Mouse (Mus musculus) forebrain, embryonic 10.5 days (tissue): Measurements from ENCODE around the gene Qser1. TPM values are rescaled to one million over a fixed set of nuclear protein-coding genes. Genes with fewer than 3 reads are reported as not detected.
"Not testable (repeated sequence)": the region's sequence is repeated elsewhere in the genome, so short reads cannot be mapped to it uniquely, and the experiment has no call there.

Source experiments
- DNase-seq: peaks from one replicate; pipeline ENCODE4 v3.0.0-alpha.2; 2017; ENCODE audit warnings: low spot score; ENCODE audit errors: extremely low spot score
- H3K27ac ChIP-seq: fragments of 300-500 bp; sonication (generic); 2 replicates; pipeline ENCODE4 v1.5.1; 2016; ENCODE audit warnings: mild to moderate bottlenecking
- H3K27me3 ChIP-seq: fragments of 300-500 bp; sonication (generic); 2 replicates; pipeline ENCODE4 v1.6.1; 2016; ENCODE audit warnings: mild to moderate bottlenecking; ENCODE audit not compliant: poor library complexity, severe bottlenecking
- H3K36me3 ChIP-seq: fragments of 300-500 bp; sonication (generic); replicated peaks from 2 replicates; pipeline ENCODE4 v1.6.1; 2016; ENCODE audit warnings: mild to moderate bottlenecking, moderate library complexity
- H3K4me1 ChIP-seq: fragments of 300-500 bp; sonication (generic); 2 replicates; pipeline ENCODE4 v1.6.1; 2016
- H3K4me3 ChIP-seq: fragments of 300-500 bp; sonication (generic); 2 replicates; pipeline ENCODE4 v1.5.1; 2016; ENCODE audit warnings: mild to moderate bottlenecking, moderate library complexity
- H3K9me3 ChIP-seq: fragments of 300-500 bp; sonication (generic); 2 replicates; pipeline ENCODE4 v1.6.1; 2016; ENCODE audit warnings: mild to moderate bottlenecking, moderate library complexity
- WGBS: fragments of 180-500 bp; shearing (Covaris S2); methylation state at CpG from one replicate; pipeline ENCODE4 v1.1.7; 2016; 5-methylcytosine and 5-hydroxymethylcytosine counted together
- polyA plus RNA-seq: library from polyadenylated mRNA; unstranded; fragments of >200 nt; fragmentation: Nextera tagmentation; extraction: Ambion mirVana; gene quantifications from 2 replicates; pipeline ENCODE4 v1.2.1, GENCODE M21; 2016

The Qser1 gene
- polyA plus RNA-seq, 1 experiment from 2014 or later = 11.8 TPM

DNA sequence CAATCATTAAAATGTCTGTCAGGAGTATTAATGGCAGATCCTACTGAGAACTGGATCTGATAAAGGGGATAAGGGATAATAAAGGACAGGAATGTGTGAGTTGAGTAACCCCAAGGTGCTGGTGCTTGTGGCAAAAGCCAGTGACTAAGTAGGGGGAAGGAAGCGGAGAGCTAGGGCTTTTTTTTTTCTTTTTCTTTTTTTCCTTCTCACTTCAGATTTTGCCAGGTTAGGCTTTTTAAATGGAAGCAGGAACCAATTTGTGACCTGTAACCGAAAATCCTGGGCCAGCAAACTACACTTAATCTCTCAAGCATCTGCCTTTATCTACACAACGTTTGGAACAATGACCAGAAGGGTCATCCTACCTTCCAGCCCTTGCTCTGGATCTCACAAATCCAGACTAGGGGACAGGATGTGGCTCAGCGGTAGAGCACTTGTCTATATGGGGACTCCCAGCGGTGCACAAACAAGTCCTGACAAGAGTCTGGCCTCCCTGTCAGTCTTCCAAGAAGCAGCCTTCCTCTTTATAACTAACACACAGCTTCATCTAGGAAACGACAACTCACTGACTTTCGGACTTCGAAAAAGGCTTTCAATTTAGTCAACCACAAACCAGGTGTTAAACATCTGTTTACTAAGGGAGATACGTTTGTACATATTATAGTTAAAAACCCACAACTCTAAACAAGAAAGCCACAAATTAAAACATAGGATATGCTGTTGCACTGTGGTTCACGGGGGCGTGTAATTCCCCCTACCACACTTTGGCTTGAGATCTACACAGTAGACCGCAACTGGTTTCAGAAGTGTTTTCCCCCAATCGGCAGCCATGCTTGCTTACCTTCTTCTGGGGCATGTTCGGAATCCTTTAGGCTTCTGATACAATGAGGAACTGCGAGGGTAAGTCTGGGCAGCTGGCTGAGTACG lies 31.9 kb upstream of the Qser1 start:
- 29% methylated on average over 16 of the region's 16 CpGs for WGBS
- Histone ChIP-seq H3K27me3 (peaks cover 42% of the 10 kb centered on the region), H3K36me3 (no peaks in the 10 kb centered on the region), H3K4me3 (peak overlapping the region; percentile 57), H3K27ac (no peak overlapping the region), H3K9me3 (no peaks in the 10 kb centered on the region), H3K4me1 (peaks cover 28% of the 10 kb centered on the region)
- DNase-seq = no peak

DNA sequence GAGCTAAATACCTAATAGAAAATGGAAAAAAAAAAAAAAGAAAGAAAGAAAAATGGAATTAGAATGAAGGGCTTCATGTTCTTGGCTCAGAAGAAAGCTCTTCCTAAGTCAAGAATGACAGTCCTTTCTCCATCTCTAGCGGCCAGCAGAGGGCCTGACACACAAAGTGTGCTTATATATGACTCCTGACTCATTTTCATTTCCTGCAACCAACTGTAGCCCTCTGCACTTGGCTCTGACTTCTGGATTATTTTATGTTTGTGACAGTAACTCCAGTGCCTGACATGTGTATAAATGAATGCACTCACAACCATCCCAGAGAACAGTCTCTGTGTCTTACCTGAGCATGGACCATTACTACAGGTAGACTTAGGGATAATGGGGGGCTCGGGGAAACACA lies 31.1 kb upstream of the Qser1 start:
- 61% methylated on average over 2 of the region's 2 CpGs for WGBS
- no peak for DNase-seq

DNA sequence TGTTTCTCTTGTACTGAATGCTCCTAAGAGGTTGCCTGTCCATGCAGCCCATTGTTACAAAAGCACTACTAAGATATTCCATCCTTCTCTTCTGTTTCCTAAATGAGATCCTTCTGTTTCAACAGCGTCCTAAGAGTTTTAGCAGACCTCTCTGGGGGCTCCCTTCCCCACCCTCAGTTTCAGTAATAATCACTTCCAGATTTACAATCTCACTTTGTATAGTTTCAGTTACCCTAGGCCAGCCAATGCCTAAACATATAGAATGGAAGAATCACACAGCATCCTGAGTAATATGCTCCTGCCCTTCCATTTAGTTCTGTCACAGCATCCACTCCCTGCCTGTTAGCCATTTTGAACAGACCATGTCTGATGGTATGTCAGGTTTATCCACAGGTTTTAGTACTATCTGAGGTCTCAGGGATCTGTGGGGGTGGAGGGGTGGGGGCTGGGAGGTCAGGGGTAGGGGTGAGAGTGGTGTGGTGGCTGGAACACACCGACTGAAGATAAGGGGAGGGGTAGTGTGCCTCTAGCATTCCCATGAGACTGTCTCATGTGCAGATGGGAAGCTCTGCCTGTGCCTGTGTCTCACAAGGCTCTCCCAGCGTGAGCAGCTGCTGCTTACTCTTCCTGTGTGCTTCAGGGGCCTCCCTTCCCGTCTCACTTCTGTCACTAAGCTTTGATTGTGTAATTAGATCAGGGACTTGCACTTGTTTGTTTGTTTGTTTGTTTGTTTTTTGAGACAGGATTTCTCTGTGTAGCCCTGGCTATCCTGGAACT lies 30.3 kb upstream of the Qser1 start:
- peaks cover 42% of the 10 kb centered on the region for H3K27me3 ChIP-seq
- no peak overlapping the region for H3K4me3 ChIP-seq
- no peak for DNase-seq
- H3K36me3 ChIP-seq = no peaks in the 10 kb centered on the region
- no peaks in the 10 kb centered on the region for H3K9me3 ChIP-seq
- 55% methylated on average over 4 of the region's 4 CpGs for WGBS
- 0 out of 2 replicates have a peak overlapping the region, but pooled peaks have one; percentile 44 for H3K27ac ChIP-seq
- peaks cover 28% of the 10 kb centered on the region for H3K4me1 ChIP-seq

More for the DNA sequence above, 31.1 kb upstream of the Qser1 start:
- H3K27ac ChIP-seq = no peak overlapping the region
- no peaks in the 10 kb centered on the region for H3K36me3 ChIP-seq
- H3K27me3 ChIP-seq = peaks cover 42% of the 10 kb centered on the region
- H3K9me3 ChIP-seq = no peaks in the 10 kb centered on the region
- H3K4me1 ChIP-seq = peaks cover 30% of the 10 kb centered on the region
- H3K4me3 ChIP-seq = no peak overlapping the region

DNA sequence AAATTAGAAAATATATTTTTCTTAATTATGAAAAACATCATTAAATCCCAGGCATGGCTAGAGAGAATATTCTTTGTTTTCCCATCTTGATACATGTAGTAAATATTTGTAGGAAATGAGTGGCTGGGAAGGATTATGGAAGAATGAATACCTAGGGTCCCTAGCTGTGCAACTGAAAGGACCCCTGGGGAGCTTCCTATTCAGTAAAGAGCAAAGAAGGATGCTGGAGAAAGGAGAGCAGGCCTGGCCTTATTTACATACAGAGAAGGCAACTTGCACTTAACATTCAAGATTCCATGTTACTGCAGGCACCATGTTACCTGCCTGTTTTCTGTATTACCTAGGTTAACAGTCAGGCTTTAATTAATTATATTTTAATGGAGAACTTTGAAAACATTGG lies 26.0 kb upstream of the Qser1 start:
- no peak overlapping the region for H3K27ac ChIP-seq
- H3K27me3 ChIP-seq = 0 out of 2 replicates have a peak, but pooled peaks cover under 1% of the 10 kb centered on the region
- no peak overlapping the region for H3K4me3 ChIP-seq
- no peaks in the 10 kb centered on the region for H3K36me3 ChIP-seq
- DNase-seq = no peak
- H3K9me3 ChIP-seq = no peaks in the 10 kb centered on the region
- peaks cover 10% of the 10 kb centered on the region for H3K4me1 ChIP-seq

DNA sequence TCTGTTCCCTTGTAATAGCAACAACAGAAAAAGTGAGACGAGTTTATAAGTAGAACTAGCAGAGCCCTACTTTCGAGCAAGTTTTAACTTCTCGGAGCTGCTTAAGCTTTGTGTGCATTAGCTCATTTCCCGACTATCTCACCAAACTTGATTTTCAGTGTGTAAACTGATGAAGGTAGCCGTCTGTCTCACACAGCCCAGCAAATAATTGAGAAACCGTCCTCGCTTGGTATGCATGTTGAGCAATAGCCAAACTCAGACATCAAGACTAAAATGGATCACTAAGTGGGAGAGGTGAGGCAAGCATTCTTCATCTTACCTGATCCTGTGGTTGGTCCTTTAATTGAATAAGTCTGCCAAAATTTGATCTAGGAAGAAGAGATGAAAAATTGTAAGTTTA lies 25.2 kb upstream of the Qser1 start:
- Histone ChIP-seq H3K4me3 (no peak overlapping the region), H3K27ac (no peak overlapping the region), H3K4me1 (peaks cover 5% of the 10 kb centered on the region), H3K27me3 (no peaks in the 10 kb centered on the region), H3K36me3 (no peaks in the 10 kb centered on the region), H3K9me3 (no peaks in the 10 kb centered on the region)
- DNase-seq = no peak
- 88% methylated on average over 7 of the region's 7 CpGs for WGBS

DNA sequence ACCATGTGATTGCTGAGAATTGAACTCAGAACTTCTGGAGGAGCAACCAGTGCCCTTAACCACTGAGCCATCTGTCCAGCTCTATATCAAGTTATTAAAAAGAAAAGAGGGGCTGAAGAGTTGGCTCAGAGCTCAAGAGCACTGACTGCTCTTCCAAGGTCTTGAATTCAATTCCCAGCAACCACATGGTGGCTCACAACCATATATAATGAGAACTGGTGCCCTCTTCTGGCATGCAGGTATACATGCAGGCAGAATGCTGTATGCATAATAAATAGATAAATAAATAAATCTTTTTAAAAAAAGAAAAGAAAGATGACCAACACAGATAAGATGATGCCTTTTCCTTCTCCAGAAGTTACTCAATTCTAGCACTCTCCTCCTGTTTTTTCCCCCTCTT lies 24.4 kb upstream of the Qser1 start:
- H3K4me1 ChIP-seq = peaks cover 4% of the 10 kb centered on the region
- no peaks in the 10 kb centered on the region for H3K36me3 ChIP-seq
- H3K4me3 ChIP-seq = no peak overlapping the region
- no peaks in the 10 kb centered on the region for H3K9me3 ChIP-seq
- H3K27ac ChIP-seq = no peak overlapping the region
- DNase-seq = no peak
- H3K27me3 ChIP-seq = no peaks in the 10 kb centered on the region

DNA sequence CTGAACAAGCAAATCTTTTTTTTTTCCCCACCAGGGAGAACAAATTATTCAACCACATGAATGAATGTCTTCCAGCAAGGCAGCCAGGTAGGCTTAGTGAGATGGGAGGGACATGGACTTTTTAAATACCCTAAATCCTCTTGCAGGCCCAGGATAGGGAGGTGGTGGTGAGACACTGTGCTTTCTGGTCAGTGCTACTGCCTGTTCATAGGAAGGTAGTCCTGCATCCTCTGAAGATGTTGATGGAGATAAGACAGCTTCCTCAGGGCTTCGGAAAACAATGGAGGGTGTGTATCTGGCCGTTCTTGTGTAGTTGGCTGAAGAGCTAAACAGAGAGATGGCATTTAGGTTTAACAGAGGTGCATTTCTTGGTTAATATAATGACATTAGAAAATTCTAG lies 15.9 kb upstream of the Qser1 start:
- Histone ChIP-seq H3K27me3 (no peaks in the 10 kb centered on the region), H3K9me3 (no peaks in the 10 kb centered on the region), H3K4me1 (no peaks in the 10 kb centered on the region), H3K27ac (no peak overlapping the region), H3K36me3 (no peaks in the 10 kb centered on the region), H3K4me3 (no peak overlapping the region)
- DNase-seq = no peak
- WGBS = 89% methylated on average over 2 of the region's 2 CpGs

DNA sequence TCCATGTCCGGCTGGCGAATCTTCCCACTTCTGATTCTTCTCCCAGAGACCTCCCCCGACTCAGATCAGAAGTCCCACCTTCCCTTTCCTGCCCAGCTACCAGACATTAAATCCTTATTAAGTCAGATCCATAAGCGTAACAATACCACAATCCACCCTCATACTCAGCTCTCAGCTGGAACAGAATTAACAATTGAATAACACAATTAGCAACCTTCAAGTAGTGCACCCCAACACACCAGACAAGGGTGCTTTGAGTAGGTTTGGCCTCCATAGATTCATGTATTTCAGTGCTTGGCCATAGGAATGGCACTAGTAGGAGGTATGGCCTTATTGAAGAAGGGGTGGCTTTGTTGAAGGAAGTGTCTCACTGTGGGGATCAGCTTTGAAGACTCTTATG lies 9.6 kb upstream of the Qser1 start:
- H3K4me1 ChIP-seq = no peaks in the 10 kb centered on the region
- no peaks in the 10 kb centered on the region for H3K27me3 ChIP-seq
- 88% methylated on average over 4 of the region's 4 CpGs for WGBS
- DNase-seq = no peak
- H3K27ac ChIP-seq = no peak overlapping the region
- no peak overlapping the region for H3K4me3 ChIP-seq
- H3K9me3 ChIP-seq = no peaks in the 10 kb centered on the region
- no peaks in the 10 kb centered on the region for H3K36me3 ChIP-seq

DNA sequence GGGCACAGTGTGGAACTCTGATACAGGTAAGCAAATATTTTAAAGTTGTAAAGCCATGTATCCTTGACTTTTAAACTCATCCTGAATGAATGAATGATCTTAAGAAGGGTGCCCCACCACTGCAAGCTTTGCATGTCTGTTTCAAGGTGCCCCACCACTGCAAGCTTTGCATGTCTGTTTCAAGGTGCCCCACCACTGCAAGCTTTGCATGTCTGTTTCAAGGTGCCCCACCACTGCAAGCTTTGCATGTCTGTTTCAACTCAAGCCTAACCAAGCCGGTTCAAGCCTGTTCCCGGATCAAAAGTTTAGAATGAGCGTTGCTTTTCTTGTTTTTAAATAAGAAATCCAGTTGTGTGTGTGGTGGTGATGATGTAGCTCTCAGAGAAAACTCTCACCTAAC lies 2.2 kb upstream of the Qser1 start:
- not testable (repeated sequence) for DNase-seq, H3K27ac ChIP-seq, H3K27me3 ChIP-seq, H3K36me3 ChIP-seq, H3K9me3 ChIP-seq
- peak overlapping the region; percentile 94; the same call in 1 of the 2 replicates for H3K4me3 ChIP-seq
- peaks cover 32% of the 10 kb centered on the region for H3K4me1 ChIP-seq
- 85% methylated on average over 3 of the region's 3 CpGs for WGBS

DNA sequence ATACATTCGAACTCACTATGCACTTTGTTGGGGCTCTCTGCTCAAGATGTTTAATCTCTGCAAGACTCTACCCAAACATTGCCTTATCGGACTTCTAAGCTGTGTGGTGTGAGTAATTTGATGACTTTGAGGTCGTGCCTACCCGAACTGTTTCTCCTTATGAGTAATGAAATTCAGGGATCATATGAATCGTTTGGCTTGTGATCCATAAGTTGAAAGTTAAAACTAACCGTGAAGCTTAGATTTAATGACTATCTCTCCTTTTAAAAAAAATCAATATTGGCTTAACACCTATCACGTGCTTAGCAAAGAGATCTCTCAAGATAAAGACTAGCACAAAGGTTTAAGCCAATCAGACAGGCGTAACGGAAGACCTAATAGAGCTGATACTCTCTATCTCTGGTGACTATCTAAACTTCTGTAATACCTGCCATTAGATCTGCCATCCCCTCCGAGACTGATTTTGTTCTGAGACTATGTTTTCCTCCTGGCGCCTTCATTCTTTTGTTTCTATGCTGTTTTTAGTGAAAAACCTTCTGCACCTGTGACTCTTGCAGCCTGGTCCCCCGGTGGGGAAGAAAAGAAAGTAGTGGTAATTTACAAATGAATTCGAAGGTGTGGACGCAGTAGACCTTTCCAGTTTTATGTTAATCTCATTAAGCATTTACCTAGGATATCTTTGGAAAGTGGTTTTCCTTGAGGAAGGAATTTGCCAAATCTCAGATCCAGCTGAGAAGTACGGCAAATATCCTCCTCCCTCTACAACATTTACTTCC lies 1.2 kb upstream of the Qser1 start:
- Histone ChIP-seq H3K4me3 (peak overlapping the region; percentile 94), H3K36me3 (no peaks in the 10 kb centered on the region), H3K27me3 (no peaks in the 10 kb centered on the region), H3K4me1 (peaks cover 39% of the 10 kb centered on the region), H3K9me3 (no peaks in the 10 kb centered on the region), H3K27ac (peak overlapping the region; percentile 100)
- 2% methylated on average over 15 of the region's 15 CpGs for WGBS
- no peak for DNase-seq

DNA sequence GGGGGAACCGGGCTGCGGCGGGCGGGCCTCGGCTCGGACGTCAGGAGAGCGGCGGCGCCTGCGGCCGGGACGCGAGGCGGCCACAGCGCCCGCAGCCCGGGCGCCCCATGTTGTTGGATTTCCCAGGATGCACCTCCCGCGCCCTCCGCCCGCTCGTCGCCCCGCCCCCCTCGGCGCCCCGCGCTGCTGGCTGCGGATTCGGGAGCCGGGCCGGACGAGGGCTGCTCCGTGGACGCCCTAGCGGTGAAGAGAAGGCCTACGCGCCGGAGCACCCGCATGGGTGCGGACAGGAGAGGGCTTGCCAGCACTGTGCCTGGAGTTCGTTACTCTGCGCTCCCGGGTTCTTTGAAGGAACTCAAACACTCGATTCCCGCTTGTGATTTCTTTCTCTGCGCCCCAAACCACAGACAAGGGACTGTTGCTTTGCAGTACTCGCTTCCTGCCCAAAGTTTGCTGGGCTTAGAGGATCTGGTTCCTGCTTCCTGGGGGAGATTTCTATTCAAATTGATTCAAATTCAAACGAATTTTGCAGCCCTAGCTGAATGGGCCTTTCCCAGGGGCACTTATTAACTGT lies 393 bp upstream of the Qser1 start:
- Histone ChIP-seq H3K9me3 (no peaks in the 10 kb centered on the region), H3K4me3 (peak overlapping the region; percentile 94), H3K27ac (peak overlapping the region; percentile 100), H3K4me1 (peaks cover 39% of the 10 kb centered on the region), H3K27me3 (no peaks in the 10 kb centered on the region), H3K36me3 (no peaks in the 10 kb centered on the region)
- under 1% methylated on average over 49 of the region's 51 CpGs for WGBS
- peak; percentile 92 for DNase-seq
